Mouse (Mus musculus) heart, embryonic 15.5 days (tissue): ENCODE measurements around the gene Guca1b. TPM values are rescaled to one million over a fixed set of nuclear protein-coding genes. Genes with fewer than 3 reads are reported as not detected.

Experiments used
- ATAC-seq: fragments of 200-750 bp; cut with Nextera tagmentation; replicated peaks from 2 replicates; pipeline ENCODE4 v1.8.0; 2017; ENCODE audit warnings: low read depth, moderate TSS enrichment; ENCODE audit not compliant: insufficient number of reproducible peaks, insufficient read depth, low FRiP score
- H3K27ac ChIP-seq: fragments of 300-500 bp; sonication (generic); 2 replicates; pipeline ENCODE4 v1.5.1; 2015; ENCODE audit warnings: mild to moderate bottlenecking, inconsistent platforms
- H3K27me3 ChIP-seq: fragments of 300-500 bp; sonication (generic); 2 replicates; pipeline ENCODE4 v1.6.1; 2015; ENCODE audit warnings: inconsistent platforms
- H3K36me3 ChIP-seq: fragments of 300-500 bp; sonication (generic); 2 replicates; pipeline ENCODE4 v1.6.1; 2015; ENCODE audit warnings: mild to moderate bottlenecking, inconsistent platforms
- H3K4me1 ChIP-seq: fragments of 300-500 bp; sonication (generic); replicated peaks from 2 replicates; pipeline ENCODE4 v1.6.1; 2015; ENCODE audit warnings: inconsistent platforms
- H3K4me2 ChIP-seq: fragments of 300-500 bp; sonication (generic); 2 replicates; pipeline ENCODE4 v1.6.1; 2015; ENCODE audit warnings: inconsistent platforms, mild to moderate bottlenecking, moderate library complexity
- H3K4me3 ChIP-seq: fragments of 300-500 bp; sonication (generic); 2 replicates; pipeline ENCODE4 v1.5.1; 2015; ENCODE audit warnings: mild to moderate bottlenecking, inconsistent platforms
- H3K9ac ChIP-seq: fragments of 300-500 bp; sonication (generic); 2 replicates; pipeline ENCODE4 v1.6.1; 2015; ENCODE audit warnings: mild to moderate bottlenecking, inconsistent platforms
- H3K9me3 ChIP-seq: fragments of 300-500 bp; sonication (generic); replicated peaks from 2 replicates; pipeline ENCODE4 v1.6.1; 2016; ENCODE audit warnings: inconsistent platforms
- WGBS: fragments of 180-500 bp; shearing (Covaris S2); methylation state at CpG from one replicate; pipeline ENCODE4 v1.1.7; 2015; ENCODE audit warnings: mixed read lengths; 5-methylcytosine and 5-hydroxymethylcytosine counted together
- polyA plus RNA-seq: library from polyadenylated mRNA; unstranded; fragments of >200 nt; fragmentation: Nextera tagmentation; extraction: Ambion mirVana; gene quantifications from 2 replicates; pipeline ENCODE4 v1.2.1, GENCODE M21; 2015

The Guca1b gene
- polyA plus RNA-seq, 1 experiment from 2014 or later: 1.2 TPM

DNA sequence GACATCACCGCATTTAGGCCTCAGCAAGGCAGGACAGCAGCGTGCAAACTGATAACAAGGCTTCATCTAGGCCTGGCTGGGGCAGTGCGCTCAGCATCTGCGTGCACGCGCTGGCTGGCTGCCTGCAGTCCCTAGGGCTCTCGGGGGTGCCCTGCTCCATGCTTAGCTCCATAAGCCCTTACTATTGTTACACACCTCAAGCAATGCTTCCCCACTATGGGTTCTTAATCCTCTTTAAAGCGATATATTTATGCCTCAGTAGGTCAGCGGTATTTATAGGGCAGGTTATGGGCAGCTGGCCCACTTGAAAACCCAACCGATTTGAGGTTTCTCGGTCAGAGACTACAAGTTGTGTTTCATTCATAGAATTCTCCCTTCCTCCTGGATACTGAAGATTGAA, 3.3 kb upstream of the Guca1b start:
- Histone ChIP-seq H3K27ac (no peak overlapping the region), H3K27me3 (no peaks in the 10 kb centered on the region), H3K9me3 (peaks cover 3% of the 10 kb centered on the region; the same call in 1 of the 2 replicates), H3K4me2 (no peak overlapping the region), H3K4me1 (no peaks in the 10 kb centered on the region), H3K4me3 (no peak overlapping the region), H3K9ac (no peak overlapping the region), H3K36me3 (peaks cover 38% of the 10 kb centered on the region)
- no peak for ATAC-seq
- WGBS: 78% methylated on average over 11 of the region's 11 CpGs

DNA sequence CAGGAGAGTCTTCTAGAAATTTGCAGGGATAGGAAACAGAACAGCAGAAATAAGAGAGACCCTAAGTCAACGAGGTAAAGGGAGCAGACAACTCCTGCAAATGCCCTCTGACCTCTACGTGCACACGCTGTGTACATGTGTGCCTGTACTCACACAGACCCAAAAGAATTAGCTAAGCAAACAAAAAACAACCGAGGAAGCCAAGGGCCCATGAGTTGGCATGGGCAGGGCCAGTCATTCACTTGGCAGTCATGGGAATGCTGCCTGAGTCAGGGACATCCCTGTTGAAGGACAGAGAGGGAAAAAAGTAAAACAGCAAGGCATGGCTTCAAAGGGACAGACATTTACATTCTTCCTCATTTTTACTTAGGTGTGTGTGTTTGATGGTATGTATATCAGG, 1.9 kb upstream of the Guca1b start:
- Histone ChIP-seq H3K4me2 (no peak overlapping the region), H3K4me3 (no peak overlapping the region), H3K9ac (no peak overlapping the region), H3K36me3 (peaks cover 28% of the 10 kb centered on the region), H3K4me1 (no peaks in the 10 kb centered on the region), H3K9me3 (peaks cover 3% of the 10 kb centered on the region; the same call in 1 of the 2 replicates), H3K27me3 (no peaks in the 10 kb centered on the region), H3K27ac (no peak overlapping the region)
- WGBS: 92% methylated on average over 4 of the region's 4 CpGs
- ATAC-seq: no peak

DNA sequence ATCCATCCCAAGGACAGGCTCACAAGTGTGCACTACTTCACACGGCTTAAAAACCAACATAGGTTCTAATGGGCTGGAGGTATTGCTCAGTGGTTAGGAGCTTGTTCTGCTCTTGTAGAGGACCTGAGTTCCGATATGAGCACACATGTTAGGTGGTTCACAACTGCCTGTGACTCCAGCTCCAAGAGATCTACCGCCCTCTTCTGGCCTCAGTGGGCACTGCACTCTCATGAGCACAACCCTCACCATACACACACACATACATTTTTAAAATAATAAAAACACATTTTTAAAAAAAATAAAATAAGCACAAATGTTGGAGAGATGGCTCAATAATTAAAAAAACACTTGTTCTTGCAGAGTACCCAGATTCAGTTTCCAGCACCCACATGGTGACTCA, 1.1 kb upstream of the Guca1b start:
- Histone ChIP-seq H3K9me3 (peaks cover 3% of the 10 kb centered on the region; the same call in 1 of the 2 replicates), H3K4me2 (no peak overlapping the region)

DNA sequence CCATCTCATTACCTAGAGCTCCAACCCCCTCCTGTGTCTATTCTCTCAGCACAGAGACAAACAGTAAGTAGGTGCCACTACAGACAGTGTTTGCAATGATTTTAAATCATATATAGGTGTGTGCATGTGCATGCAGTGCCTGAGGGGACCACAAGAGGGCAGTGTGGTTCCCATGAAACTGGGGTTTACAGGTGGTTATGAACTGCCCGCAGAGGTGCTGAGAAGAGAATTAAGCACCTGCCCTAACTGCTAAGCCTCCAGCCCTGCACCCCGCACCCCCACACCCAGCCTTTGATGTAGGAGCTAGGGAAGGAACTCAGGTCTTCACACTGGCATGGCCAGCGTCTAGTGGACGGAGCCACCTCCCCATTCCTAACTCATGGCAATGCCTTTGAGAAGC, 1.5 kb downstream of the Guca1b start:
- 64% methylated on average over 4 of the region's 4 CpGs for WGBS
- Histone ChIP-seq H3K4me1 (no peaks in the 10 kb centered on the region), H3K27me3 (no peaks in the 10 kb centered on the region), H3K4me3 (no peak overlapping the region), H3K9me3 (peaks cover 3% of the 10 kb centered on the region; the same call in 1 of the 2 replicates), H3K27ac (no peak overlapping the region), H3K9ac (no peak overlapping the region), H3K4me2 (no peak overlapping the region), H3K36me3 (peaks cover 3% of the 10 kb centered on the region; the same call in 1 of the 2 replicates)
- no peak for ATAC-seq

More for the DNA sequence above, 1.1 kb upstream of the Guca1b start:
- ATAC-seq: no peak
- Histone ChIP-seq H3K27me3 (no peaks in the 10 kb centered on the region), H3K4me1 (no peaks in the 10 kb centered on the region), H3K4me3 (no peak overlapping the region), H3K36me3 (peaks cover 22% of the 10 kb centered on the region), H3K9ac (no peak overlapping the region), H3K27ac (no peak overlapping the region)
- 90% methylated on average over 3 of the region's 3 CpGs for WGBS

DNA sequence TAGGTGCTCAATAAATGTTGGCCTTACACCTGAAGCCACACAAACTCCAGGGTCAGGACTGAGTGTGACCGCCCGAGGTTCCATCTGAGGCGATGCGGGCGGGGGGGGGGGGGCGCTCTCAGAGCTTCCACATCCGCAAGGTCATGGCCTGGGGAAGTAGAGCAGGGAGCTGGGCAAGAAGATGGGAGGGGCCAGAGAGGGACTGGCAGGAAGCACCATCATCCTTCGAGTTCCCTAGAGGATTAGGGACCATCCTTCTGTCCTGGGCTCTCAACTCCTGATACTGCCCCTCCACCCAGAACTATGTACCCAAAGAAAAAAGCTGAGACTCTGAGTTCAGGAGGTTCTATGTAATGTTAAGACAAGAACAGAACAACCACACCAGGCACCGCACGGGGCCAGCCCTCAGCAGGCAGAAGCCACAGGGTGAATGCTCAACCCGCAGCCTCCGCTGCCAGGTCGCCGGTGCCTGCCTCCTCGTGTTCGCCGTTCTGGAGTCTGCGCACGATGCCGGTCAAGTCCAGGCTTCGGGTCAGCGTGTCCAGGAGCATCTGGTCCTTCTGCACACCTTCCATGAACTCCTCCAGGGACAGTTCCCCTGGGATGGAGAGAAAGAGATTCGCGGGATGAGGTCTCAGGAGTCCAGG, 9.2 kb downstream of the Guca1b start:
- Histone ChIP-seq H3K9ac (0 out of 2 replicates have a peak overlapping the region, but pooled peaks have one; percentile 8), H3K4me1 (peaks cover 15% of the 10 kb centered on the region), H3K36me3 (no peaks in the 10 kb centered on the region), H3K27me3 (peaks cover 24% of the 10 kb centered on the region), H3K27ac (no peak overlapping the region), H3K9me3 (no peaks in the 10 kb centered on the region), H3K4me2 (peak overlapping the region; percentile 70), H3K4me3 (peak overlapping the region; percentile 42)
- 18% methylated on average over 24 of the region's 24 CpGs for WGBS
- ATAC-seq: no peak

DNA sequence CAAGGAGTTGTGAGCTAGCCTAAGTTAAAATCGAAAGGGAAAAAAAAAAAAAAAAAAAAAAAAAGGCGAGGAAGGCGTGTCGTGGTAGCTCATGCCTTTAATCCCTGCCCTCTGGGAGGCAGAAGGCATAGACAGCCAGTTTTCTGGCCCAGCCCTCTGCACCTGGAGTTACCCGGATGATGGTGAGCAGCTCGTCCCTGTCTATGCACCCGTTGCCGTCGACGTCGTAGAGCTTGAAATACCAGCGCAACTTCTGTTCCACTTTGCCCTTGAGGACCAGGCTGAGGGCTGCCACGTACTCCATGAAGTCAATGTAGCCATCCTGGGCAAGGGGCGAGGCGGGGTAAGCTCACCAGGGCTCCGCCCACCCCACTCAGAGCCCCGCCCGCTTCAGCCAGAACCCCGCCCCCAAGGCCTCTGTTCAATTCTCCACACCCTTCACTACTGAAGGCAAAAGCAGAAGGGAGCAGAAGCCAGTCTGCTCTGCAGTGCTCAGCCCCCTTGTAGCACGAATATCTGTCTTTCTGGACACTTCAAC, 10.3 kb downstream of the Guca1b start:
- Histone ChIP-seq H3K9me3 (no peaks in the 10 kb centered on the region), H3K36me3 (no peaks in the 10 kb centered on the region), H3K9ac (0 out of 2 replicates have a peak overlapping the region, but pooled peaks have one; percentile 19), H3K4me3 (peak overlapping the region; percentile 42), H3K4me2 (peak overlapping the region; percentile 70), H3K27ac (no peak overlapping the region), H3K4me1 (peaks cover 15% of the 10 kb centered on the region), H3K27me3 (peaks cover 24% of the 10 kb centered on the region)
- WGBS: 3% methylated on average over 19 of the region's 20 CpGs
- ATAC-seq: no peak

DNA sequence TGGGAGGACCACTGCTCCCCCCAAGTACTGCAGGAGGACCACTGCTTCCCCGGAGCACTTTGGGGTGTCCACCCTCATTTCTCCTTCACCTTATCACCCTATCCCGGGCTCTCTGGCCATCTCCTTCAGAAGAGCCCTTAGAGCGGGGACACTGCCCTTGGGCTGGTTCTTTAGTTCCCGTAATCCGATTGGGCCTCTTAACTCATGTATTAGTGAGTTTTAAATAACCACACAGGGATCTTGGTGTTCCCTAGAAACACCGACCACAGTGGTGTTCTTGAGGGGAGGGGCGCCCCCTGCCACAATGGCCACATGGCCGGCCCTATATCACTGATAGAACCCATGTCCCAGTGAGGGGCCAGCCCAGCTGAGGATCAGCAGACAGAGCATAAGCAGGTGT, 13.9 kb downstream of the Guca1b start:
- Histone ChIP-seq H3K36me3 (no peaks in the 10 kb centered on the region), H3K9ac (no peak overlapping the region), H3K4me1 (peaks cover 15% of the 10 kb centered on the region), H3K4me2 (no peak overlapping the region), H3K9me3 (no peaks in the 10 kb centered on the region), H3K27ac (no peak overlapping the region), H3K4me3 (no peak overlapping the region), H3K27me3 (peaks cover 20% of the 10 kb centered on the region)
- ATAC-seq: no peak
- 75% methylated on average over 8 of the region's 8 CpGs for WGBS

DNA sequence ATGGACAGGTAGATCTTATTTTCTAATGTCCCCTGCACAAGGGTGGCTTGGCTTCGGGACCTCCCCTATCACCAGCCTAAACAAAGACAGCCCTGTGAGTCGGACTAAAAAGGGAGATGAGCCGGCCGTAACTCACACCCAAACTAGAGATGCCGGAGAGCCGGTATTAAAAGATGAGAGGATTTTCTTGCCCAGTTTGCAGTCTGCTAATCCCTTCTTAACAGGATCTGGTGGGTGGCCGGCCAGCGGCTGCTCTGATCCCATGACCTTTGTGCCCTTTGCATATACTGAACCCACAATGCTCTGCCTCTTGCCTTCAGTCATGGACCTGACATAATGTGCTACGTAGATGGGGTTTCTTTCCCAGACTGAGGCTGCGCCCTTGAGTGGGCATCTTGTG, 15.3 kb downstream of the Guca1b start, which contains the start of gene Guca1a:
Guca1a (minus strand) TSS at position 134 of the 400 bp plus-strand sequence.
- Histone ChIP-seq H3K4me3 (no peak within 1 kb of the TSS), H3K27me3 (peaks cover 13% of the 10 kb centered on the region), H3K36me3 (no peaks in the 10 kb centered on the region), H3K27ac (no peak within 1 kb of the TSS), H3K4me1 (peaks cover 3% of the 10 kb centered on the region), H3K4me2 (no peak within 1 kb of the TSS), H3K9me3 (no peaks in the 10 kb centered on the region), H3K9ac (no peak within 1 kb of the TSS)
- ATAC-seq: no peak
- WGBS: 59% methylated on average over 10 of the region's 10 CpGs

DNA sequence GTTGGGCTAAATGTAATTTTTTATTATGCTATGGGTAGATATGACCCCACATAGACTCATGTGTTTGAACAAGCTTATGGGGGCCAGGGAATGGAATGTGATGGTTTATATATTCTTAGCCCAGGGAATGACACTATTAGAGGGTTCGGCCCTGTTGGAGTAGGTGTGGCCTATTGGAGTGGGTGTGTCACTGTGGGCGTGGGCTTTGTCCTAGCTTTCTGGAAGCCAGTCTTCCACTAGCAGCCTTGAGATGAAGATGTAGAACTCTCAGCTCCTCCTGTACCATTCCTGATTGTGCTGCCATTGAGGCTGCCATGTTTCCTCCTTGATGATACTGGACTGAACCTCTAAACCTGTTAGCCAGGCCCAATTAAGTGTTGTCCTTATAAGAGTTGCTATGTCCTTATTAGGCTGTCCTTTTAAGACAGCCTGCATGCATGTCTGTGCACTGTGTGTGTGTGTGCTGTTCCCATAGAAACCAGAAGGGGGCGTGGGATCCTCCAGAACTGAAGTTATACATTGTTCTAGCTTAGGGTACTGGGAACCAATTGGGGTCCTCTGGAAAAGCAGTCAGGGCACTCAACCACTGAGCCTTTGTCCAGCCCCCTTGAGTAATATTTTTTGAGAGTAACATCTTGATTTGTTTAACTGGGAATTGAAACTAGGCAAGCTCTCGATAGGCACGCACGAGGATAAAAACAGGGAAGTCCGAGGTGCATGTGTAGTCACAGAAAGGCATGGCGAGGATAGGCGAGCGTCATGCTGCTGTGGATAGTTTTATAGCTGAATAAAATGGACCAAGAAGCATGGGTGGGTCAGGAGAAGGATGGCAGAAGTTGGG, 22.7 kb downstream of the Guca1b start:
- WGBS: 54% methylated on average over 10 of the region's 10 CpGs
- peaks cover 59% of the 10 kb centered on the region for H3K27me3 ChIP-seq
- no peak overlapping the region for H3K27ac ChIP-seq

DNA sequence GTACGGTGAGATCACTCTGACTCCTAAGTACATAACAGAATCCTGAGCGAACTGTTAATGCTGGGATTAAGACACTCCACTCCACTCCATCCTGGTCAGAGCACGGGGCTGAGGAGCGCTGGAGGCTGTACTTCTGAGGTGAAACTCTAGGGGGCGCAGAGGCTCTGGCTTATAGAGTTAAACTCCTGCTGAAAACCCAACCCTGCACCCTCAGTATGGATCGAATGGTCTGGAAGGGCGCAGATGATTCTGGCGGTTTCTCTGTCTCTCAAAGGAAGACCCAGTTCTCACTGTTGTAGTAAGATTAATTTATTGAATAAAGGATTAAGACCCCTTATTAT, 23.3 kb downstream of the Guca1b start:
- no peaks in the 10 kb centered on the region for H3K4me1 ChIP-seq
- peaks cover 64% of the 10 kb centered on the region for H3K27me3 ChIP-seq
- no peak overlapping the region for H3K4me2 ChIP-seq
- no peaks in the 10 kb centered on the region for H3K9me3 ChIP-seq
- H3K4me3 ChIP-seq: no peak overlapping the region
- H3K36me3 ChIP-seq: no peaks in the 10 kb centered on the region
- ATAC-seq: peak; percentile 45; the same call in 1 of the 2 replicates
- WGBS: 23% methylated on average over 8 of the region's 8 CpGs
- H3K9ac ChIP-seq: no peak overlapping the region
- no peak overlapping the region for H3K27ac ChIP-seq

More for the DNA sequence above, 22.7 kb downstream of the Guca1b start:
- Histone ChIP-seq H3K36me3 (no peaks in the 10 kb centered on the region), H3K4me2 (no peak overlapping the region), H3K9me3 (no peaks in the 10 kb centered on the region), H3K4me1 (no peaks in the 10 kb centered on the region), H3K4me3 (no peak overlapping the region), H3K9ac (no peak overlapping the region)
- ATAC-seq: no peak
